Mouse (Mus musculus) thymus, postnatal 0 days (tissue): Measurements from ENCODE around the gene Tnn. TPM values are rescaled to one million over a fixed set of nuclear protein-coding genes. Genes with fewer than 3 reads are reported as not detected.

Experiments used
- DNase-seq: peaks from one replicate; pipeline ENCODE4 v3.0.0-alpha.2; 2015; ENCODE audit warnings: low spot score
- polyA plus RNA-seq: library from polyadenylated mRNA; unstranded; fragments of >200 nt; fragmentation: Nextera tagmentation; extraction: Ambion mirVana; gene quantifications from 2 replicates; pipeline ENCODE4 v1.2.1, GENCODE M21; 2015

Gene Tnn
- polyA plus RNA-seq, 1 experiment from 2014 or later, result 0.05 TPM

DNA sequence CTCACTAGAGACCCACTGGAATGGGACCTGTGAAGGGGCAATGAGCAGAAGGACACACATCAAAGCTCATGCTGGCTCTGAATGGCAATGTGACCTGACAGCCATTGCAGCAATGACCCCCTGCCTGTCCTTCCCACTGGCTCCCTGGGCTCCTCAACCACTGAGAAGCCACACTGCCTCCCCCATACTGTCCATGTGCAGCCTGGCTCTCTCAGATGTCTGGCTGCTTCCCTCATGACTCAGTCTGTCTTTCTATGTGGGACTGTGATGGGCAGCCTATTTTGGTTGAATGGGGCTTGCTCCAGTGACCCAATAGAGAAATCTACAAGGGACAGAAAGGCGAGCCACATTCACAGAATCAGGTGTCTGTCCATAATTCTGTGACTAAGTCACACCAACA is 70.7 kb downstream of the Tnn start:
- DNase-seq, result no peak

DNA sequence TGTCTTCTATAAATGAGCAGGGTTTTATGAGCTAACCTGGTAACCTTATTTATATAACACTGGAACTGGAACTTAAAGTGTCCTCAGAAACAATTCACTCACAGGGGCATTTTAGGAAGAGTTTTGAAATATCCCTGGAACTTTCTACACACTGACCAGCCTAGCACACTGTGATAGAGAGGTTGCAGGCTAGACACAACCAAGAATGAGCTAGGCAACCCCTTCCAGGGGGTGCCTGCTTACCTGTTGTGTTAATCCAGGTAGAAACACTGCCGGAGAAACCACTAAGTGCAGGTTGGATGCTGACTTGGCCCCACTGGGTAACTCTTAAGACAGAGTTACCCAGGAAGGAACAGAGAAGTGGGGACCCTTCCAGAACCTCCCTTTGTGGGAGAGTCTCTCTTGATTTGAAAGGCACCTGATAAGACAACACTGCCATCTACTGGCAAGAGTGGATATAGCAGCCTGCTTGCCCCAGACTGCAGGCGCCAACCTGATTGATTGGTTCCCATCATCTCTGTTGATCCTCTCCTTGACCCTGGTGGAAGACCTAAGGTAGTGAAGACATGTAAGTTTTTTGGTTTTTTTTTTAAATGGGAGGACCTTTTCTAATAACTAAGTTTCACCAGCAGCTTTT is 72.5 kb downstream of the Tnn start:
- peak; percentile 80 for DNase-seq

DNA sequence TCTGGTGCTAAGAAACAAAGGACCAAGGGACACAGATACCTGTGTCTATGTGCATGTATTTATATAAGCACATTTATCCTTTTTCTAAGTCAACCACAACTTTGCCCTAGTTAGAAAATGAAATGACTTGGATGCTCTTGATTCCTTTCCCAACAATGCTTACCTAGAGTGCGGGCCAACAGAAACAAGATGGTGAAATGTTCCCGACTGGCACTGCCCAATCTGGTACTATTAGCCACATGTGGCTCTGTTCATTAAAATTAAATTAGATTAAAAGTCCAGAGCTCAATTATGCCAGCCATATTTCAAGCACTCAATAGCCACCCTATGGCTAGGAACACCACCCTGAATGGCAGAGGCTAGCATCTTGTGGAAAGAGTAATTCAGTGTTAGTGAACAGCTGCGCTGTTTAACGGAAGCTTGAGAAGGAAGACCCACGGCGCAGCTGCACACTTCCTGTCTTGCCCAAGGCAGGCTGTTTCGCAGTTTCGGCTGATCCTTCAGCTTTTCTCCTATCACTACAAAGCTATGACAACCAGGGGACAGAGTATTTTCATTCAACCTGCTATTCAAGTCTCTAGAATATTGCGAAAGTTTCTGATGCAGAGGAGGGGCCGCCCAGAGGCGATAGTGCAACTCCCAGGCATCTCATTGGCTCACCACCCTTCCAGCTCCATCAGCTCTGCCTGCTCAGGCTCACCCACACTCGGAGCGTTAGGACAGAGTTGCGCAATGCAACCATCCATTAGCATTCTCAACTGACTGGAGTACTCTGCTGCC is 74.3 kb downstream of the Tnn start:
- peak; percentile 78 for DNase-seq

DNA sequence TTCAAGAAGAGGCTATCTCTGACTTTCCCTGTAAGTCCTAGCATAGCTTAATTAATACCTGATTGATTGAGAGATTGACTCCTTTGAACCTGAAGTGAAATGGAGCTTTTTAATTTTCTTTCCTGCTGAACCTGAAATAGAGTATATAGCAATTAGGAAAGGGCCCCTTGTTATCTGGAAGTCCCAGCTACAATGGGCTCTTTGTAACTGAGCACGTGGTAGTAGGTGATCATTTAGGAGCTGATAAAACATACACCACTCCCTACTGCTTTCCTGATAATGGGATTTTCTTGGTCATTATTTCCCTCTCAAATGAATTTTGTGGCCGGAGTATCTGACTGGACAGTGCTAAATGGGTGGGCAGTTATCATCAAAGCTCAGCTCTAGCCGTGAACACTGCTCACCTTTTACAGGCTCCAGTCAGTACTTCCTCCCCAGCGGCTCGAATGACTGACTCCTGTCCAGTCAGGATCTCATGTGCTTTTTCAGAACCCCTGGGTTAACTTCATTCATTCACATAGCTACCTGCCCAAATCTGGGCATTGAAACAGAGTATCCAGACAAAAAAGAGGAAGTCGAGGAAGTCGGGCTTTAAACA is 88.7 kb downstream of the Tnn start:
- DNase-seq, result no peak

DNA sequence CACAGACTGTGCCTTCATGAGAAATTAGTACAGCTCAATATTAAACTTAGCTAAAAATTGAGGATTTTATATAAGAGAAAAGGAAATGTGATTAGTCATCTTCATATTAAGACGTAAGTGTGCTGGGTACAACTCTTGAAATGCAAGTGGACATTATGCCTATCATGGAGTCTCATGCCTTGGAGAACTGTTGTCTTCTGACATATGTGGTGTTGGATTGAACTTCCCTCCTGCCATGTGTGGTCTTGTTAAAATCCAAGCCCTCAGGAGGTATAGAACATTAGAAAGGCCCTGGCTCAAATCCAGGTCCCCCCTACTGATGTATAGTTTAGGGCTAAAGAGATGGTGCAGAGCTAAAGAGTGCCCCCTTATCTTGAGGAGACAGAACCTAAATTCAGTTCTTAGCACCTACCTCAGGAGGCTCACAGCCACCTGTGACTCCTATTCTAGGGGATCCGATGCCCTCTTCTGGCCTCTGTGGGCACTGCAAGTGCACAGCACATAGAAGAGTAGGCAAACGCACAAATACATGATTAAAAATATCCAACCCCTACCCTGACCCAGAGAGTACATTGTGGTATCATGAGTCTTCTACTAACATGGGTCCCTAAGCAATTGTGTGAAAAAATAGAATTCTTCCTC is 91.5 kb downstream of the Tnn start:
- peak; percentile 62 for DNase-seq

DNA sequence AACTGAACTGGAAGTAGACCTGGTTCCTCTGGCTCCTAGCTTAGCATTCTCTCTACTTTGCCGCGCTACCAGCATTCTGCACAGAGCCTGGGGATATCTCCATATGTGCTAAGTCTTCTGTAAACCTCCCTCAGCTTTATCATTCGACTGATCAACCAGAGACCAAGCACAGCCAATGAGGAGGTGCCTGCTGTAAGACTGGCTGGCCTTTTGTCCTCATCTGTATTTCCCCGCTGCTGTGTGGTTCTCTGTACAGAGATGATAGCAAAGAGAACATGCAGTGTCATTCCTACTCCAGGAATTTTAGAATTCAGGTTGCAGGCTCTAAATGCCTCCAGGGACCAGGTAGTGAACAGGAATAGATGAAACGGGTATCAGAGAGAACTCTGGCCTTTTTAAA is 92.1 kb downstream of the Tnn start:
- DNase-seq, result no peak

DNA sequence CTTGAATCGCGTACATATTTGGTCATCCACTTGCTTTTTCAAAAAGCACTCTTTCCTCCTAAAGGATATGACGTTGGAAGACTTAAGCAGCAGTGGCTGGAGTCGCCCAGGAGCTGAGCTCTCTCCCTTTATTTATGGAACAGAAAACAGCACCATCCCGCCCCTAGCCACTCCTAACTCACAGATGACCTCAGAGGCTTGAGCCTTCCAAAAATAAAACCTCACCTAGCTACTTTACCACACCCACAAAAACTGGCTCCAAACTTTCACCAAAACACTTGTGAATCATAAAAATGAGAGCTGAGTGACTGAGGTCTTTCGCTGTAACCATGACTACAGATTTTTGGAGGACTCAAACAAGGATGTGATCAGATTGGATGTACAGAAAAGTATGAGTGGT is 92.8 kb downstream of the Tnn start:
- no peak for DNase-seq

DNA sequence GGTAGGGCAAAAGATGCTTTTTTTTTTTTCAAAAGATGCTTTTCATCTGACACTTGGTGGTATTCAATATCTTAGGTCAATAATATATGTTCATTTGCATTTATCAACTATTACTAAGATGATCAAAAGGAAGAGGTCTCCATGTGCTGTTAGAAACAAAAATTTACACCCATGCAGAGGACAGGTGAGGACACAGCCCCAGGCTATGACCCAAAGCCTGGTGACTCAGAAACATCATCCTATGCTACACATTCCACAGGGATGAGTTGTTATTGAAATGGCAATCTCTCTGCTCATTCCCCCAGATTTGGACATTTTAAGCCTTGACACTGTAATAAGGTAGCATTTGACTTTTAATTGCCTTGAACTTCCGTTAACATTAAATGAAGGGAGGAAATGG is 93.5 kb downstream of the Tnn start:
- DNase-seq, result no peak

DNA sequence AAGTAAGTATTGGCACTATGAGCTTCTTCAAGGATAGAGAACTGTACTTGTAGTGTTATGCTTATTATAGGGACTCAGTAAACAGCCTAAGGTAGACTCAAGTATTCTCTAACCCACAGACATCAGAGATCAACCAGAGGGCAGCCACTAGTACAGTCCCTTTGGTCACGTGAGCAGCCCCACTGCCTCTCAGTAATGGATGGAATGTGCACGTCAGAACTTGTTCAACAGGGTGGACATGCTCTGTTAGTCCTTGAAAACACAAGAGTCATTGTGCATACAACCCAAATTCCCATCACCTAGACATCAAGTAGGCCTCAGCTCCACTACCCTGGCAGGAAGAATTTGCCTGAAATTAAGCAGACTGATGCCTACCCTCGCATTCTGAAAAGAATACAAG is 95.7 kb downstream of the Tnn start:
- DNase-seq, result no peak

DNA sequence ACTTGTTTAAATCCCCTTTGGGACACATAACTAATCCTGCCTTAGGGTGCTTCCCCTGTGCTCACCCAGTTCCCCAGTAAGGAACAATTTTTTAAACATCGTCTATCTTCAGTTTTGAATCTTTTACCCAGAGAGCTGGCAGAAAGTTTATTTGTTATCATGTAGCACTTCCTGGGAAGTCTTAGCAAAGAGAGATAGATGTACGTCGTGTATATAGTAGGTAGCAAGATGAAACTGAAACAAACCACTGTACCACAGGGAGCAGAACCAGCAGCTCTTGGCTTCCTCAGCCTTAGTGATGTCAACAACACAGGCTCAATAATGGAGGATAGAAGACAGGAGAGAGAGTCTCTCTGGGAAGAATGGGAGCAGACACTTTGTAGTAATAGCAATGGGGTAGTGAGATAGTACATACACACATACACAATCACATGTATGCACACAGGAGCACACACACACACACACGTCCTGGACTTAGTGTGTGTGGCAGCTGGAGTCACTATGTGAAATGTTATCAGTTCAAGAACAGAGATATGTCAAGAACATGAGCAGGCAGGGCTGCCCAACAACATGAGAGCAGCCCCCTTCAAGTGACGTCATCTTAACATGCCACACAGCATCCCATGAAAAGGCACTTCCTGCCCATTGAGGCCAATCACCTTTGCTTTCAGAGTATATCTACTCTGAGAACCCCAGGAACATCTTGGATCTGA is 98.9 kb downstream of the Tnn start:
- DNase-seq, result no peak

DNA sequence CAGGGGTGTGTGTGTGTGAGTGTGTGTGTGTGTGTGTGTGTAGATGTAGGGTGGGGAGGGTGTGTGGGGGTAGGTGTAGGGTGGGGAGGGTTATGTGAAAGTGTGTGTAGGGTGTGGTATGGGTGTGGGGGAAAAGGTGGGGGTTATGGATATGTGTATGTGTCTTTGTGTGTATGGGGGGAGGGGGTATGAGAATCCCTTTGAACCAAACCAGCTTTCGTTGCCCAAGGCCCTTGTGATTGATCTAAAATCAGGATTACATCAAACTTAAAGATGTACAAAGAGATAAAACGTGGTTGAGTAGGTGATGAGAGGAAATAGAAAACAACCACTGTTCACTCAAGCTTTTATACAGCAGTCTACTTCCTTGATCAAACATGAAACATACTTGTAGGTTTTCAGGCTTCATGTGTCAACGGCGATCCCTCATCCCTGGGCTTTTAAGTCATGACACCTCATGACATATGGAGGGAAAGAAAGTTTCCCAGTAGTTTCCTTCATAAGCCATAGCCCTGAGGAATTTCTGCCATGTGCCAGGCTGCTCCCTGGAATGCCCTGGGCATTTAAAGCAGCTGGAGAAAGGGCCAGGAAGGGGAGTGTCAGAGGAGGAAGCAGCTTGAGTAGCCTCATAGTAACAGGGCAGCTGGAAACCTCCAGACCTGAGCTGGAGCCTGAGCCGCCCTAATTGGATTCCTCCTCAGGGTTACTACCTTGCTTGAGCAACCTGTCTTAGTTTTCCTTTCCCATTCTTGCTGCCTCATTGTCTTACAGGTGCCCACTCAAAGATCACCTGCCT is 99.7 kb downstream of the Tnn start:
- peak; percentile 29 for DNase-seq

DNA sequence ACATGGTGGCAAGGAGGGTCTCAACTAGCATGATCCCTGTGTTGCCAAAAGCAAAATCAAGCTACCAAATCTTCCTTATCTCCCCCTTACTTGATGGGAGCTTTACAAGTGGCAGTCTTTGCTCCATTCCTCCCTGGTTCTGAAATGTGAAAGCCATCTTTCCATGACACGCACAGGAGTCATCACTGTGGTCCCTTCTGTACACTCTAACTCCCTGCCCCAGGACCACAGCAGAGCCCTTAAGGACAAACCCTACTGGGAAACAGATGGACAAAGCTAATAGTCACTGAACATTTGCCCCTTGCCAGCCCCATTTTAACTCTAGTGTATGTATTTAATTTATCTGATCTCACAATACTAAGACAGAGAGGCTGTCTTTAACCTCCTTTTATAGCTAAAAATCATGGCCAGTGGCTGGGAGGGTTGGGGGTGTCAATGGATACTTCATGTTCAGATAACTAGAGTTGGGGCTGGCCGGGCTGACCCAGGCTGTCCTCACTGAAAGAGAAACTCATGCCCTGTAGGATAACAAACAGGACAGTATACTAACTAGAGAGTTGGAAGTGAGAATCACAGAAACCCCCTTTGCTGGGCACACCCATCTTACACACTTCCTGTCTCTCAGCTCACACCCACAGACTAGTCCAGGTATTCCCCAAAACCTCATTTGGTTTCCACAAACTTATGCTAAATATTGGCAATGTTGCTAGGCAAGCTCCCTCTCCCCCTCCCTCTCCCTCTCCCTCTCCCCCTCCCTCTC is 100.6 kb downstream of the Tnn start:
- DNase-seq, result no peak

DNA sequence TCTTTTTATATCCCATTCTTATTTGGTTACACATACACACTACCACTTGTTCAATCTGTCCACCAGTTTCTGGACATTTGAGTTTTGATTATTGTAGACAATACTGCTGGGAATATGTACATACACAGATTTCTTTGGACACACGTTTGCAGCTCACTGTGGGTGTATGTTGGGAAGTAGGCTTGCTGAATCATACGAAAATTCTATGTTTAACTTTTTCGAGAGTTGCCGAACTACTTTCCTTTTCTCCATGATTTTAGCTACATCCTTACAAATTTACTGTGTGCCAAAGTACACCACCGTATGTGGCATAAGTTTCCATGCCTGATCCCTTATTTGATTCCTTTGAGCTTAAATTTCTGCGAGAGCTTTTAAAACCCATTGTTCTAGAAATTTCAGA is 102.5 kb downstream of the Tnn start:
- no peak for DNase-seq

DNA sequence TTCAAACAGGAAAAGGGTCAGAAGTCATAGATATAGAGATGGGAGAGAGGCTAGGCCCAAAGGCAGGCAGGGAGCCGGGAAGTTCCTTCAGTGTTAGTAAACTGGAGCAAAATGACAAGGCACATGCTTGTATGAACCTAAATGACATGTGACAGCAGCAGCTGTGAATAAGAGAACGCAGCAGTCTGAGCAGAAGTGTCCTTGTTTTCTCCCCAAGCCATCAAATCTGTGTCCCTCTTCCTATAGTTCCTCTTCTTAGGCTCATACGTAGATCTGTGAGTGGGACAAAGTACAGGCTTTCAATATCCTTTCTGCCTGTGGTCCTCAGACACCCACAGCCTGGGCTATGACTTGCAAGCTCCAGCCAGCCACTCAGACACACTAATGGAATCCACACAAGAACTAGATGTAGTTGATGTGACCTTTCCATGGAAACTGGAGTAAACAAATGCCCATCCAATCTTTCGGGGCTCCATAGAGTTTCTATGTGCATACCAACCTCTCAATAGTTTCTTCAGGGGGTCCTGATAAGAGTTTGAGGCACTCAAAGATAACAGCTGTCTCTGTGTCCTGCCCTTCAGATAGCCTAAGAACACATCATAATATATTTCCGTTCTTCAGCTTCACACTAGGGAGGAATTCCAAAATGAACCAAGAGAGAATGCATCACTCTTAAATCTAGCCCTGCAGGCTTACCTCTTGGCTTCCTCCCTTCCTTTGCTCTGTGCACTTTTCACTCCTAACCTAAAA is 104.1 kb downstream of the Tnn start:
- DNase-seq, result no peak

DNA sequence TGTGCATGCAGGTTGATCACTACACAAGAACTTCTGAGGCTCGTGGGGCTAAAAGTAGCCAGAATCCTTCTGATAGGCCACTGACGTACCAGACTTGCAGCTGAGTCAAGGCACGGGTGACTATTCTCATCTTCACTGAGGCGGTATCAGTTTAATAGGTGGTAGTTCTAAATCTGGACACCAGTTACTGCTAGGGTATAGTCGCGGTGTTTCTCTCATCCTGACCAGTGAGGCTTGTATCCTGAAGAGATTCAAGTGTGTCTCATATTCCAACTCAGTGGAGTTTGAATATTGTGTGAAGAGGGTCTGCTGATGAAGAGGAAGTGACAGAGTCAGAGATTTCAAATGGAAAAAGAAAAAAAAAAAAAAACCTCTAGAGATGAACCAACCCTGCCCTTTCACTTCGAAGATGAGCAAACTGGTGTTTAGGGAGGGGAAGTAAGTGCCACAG is 105.9 kb downstream of the Tnn start:
- no peak for DNase-seq

DNA sequence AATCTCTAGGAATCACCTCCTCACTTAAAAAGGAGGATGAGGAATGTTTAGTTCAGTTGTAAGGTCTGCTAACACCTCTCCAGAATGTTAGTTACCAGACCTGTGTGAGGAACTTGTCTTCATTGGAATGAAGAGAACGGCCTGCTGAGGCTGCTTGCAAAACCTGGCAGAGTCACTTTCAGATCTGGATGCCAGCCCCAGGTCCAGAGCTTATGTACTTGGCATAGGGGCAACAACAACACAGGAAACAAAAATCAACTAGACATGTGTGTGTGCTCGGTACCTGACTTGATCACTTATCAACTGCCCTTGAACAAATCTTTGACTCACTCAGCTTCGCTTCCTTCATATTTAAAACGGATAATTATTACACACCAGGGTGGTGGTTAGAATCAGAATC is 106.6 kb downstream of the Tnn start:
- no peak for DNase-seq

DNA sequence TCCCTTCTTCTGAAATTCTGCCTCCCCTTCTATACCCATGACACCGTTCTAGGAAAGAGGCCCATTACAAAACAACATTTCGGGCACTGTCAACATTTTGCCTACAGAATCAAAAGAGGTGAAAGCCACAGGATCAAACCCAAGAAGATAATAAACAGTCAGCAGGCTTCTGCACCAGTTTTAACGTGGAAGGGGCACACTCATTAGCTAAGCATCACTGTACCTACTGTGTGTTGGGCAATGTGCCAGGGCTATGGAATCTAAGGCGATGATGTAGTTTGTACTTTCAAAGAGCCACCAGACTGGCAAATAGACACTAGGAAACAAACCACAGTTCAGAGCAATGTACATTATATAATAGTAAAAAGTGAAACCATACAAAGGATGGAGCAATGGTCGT is 107.4 kb downstream of the Tnn start:
- DNase-seq, result no peak

DNA sequence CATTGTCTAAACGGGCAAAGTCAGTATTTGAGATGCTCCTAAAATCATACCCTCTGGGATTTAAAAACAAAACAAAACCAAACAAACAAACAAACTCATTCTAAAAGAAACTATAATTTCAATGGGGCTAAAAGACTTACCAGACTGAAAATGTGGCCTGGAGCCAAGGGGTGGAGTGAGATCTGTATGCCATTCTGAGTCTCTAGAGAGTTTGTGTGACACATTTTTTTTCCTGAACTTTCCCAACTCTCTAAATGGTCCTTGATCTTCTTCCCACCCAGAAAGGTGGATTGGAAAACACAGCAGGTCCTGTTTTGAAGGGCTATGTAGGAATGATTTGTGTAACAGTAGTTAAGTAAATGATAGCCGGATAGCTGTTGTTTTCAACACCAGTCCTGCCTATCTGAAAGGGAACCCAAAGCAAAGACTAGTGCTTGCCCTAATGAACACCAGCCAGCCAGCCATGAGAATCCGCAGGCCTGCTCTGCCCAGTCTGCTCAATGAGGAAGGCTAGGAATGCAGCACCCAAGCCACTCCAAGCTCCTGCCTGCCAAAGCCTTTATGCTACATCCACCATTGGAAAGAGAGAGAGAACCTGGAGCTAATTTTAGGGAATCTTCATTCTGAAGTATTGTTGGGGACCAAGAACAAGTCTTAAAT is 108.2 kb downstream of the Tnn start:
- no peak for DNase-seq
